Mouse (Mus musculus) hindbrain, embryonic 13.5 days (tissue): ENCODE results near the gene Dctn3. TPM values are rescaled to one million over a fixed set of nuclear protein-coding genes. Genes with fewer than 3 reads are reported as not detected.
A peak's percentile ranks its signal among the peaks of the same experiment; 100 is the strongest.
"Not testable (repeated sequence)": the region's sequence is repeated elsewhere in the genome, so short reads cannot be mapped to it uniquely, and the experiment has no call there.

Experiments used
- ATAC-seq: fragments of 200-750 bp; cut with Nextera tagmentation; 2 replicates; pipeline ENCODE4 v1.8.0; 2017; ENCODE audit warnings: moderate TSS enrichment; ENCODE audit not compliant: low FRiP score
- H3K27ac ChIP-seq: fragments of 300-500 bp; sonication (generic); 2 replicates; pipeline ENCODE4 v1.5.1; 2015; ENCODE audit warnings: inconsistent platforms, mild to moderate bottlenecking, moderate library complexity
- H3K27me3 ChIP-seq: fragments of 300-500 bp; sonication (generic); 2 replicates; pipeline ENCODE4 v1.6.1; 2015; ENCODE audit warnings: mild to moderate bottlenecking, inconsistent platforms
- H3K36me3 ChIP-seq: fragments of 300-500 bp; sonication (generic); 2 replicates; pipeline ENCODE4 v1.6.1; 2015; ENCODE audit warnings: mild to moderate bottlenecking, inconsistent platforms
- H3K4me1 ChIP-seq: fragments of 300-500 bp; sonication (generic); replicated peaks from 2 replicates; pipeline ENCODE4 v1.6.1; 2015; ENCODE audit warnings: inconsistent platforms
- H3K4me2 ChIP-seq: fragments of 300-500 bp; sonication (generic); 2 replicates; pipeline ENCODE4 v1.6.1; 2015; ENCODE audit warnings: inconsistent platforms, mild to moderate bottlenecking, moderate library complexity
- H3K4me3 ChIP-seq: fragments of 300-500 bp; sonication (generic); 2 replicates; pipeline ENCODE4 v1.5.1; 2015; ENCODE audit warnings: mild to moderate bottlenecking, inconsistent platforms
- H3K9ac ChIP-seq: fragments of 300-500 bp; sonication (generic); 2 replicates; pipeline ENCODE4 v1.6.1; 2015; ENCODE audit warnings: mild to moderate bottlenecking, inconsistent platforms
- H3K9me3 ChIP-seq: fragments of 300-500 bp; sonication (generic); 2 replicates; pipeline ENCODE4 v1.6.1; 2016; ENCODE audit warnings: inconsistent platforms
- WGBS: fragments of 180-500 bp; shearing (Covaris S2); methylation state at CpG from one replicate; pipeline ENCODE4 v1.1.7; 2015; 5-methylcytosine and 5-hydroxymethylcytosine counted together
- polyA plus RNA-seq: library from polyadenylated mRNA; unstranded; fragments of >200 nt; fragmentation: Nextera tagmentation; extraction: Ambion mirVana; gene quantifications from 2 replicates; pipeline ENCODE4 v1.2.1, GENCODE M21; 2015

The Dctn3 gene
- polyA plus RNA-seq, 1 experiment from 2014 or later: 303 TPM

GRCm38 (mm10) chr4:41693511-41693910, 29.5 kb downstream of the Dctn3 start:
- Histone ChIP-seq H3K4me3 (peak overlapping the region; percentile 22), H3K4me2 (peak overlapping the region; percentile 46), H3K4me1 (peaks cover 14% of the 10 kb centered on the region)
- not testable (repeated sequence) for H3K36me3 ChIP-seq, H3K9ac ChIP-seq, H3K9me3 ChIP-seq, H3K27ac ChIP-seq, ATAC-seq, H3K27me3 ChIP-seq
- WGBS: 8% methylated on average over 4 of the region's 4 CpGs

DNA sequence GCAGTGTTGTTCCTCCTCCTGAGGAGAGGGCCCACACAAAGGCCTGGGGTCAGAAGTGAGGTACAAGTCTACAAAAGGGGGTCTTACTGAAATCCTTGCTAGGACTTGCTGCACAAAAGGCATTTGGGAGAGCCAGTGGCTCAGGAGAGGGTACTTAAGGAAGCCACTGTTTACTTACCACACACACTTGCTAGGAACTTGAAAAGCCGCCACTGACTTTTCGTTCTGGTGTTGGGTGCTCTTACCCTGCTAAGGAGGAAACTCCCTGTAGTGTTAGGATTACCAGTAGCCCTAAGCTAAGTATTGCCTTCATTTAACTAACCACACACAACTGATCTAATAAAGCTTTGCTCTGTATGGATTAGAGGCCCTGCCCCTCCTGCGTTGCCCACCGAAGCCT, 33.0 kb downstream of the Dctn3 start:
- WGBS: no CpG with 5 or more reads among the region's 4 CpGs

DNA sequence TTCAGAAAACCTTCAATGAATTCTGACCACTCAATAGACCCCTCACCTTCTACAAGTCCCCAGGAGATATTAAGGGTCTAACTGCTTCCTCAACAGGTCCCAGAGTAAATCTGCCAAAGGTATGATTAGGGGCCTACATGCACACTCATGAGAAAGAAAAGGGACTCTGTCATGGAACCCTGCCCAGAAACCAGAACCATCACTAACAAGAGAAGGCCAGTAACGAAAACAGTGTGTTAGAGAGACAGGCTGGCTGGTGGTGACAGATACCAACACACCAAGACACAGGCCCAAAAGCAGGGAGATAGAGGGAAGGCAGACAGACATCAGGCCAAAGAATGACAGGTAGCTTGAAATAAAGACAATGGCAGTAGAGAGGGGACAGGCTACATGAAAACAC, 34.4 kb downstream of the Dctn3 start:
- Histone ChIP-seq H3K27ac (peak overlapping the region; percentile 64), H3K4me1 (peaks cover 25% of the 10 kb centered on the region)
- not testable (repeated sequence) for H3K4me3 ChIP-seq, ATAC-seq, H3K9me3 ChIP-seq, H3K36me3 ChIP-seq, H3K27me3 ChIP-seq, H3K9ac ChIP-seq, H3K4me2 ChIP-seq
- WGBS: 41% methylated on average over 1 of the region's 1 CpGs

More for the DNA sequence above, 33.0 kb downstream of the Dctn3 start:
- not testable (repeated sequence) for H3K27me3 ChIP-seq, H3K27ac ChIP-seq, H3K9ac ChIP-seq, H3K4me2 ChIP-seq, ATAC-seq, H3K4me3 ChIP-seq, H3K36me3 ChIP-seq, H3K9me3 ChIP-seq
- H3K4me1 ChIP-seq: peaks cover 19% of the 10 kb centered on the region

DNA sequence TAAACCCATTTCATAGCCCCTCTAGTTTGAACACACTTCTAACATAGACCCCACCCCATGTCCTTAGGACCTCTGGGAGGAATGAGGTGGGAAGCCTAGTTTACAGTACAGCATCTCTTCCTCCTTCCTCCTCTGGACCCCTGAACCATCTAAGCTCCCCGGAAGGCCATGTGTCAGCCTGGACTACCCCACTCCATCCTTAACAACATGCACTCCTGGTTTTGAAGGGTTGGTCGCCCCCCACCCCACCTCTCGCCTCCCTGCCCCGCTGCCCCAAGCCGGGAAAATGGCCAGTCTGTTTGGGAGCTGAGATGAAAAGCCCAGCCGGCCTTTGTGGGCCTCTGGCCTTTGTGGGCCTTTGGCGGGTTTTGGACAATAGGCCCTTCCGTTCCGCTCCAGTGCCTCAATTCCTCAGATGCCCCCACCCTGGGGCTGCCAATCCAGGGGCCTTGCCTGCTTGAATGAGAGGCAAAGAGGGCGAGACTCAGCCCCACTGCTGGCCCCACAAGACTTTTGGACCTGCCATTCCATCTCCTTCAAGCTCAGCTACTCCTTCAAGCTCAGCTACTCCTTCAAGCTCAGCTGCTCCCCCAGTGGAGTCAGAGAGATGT, 37.0 kb downstream of the Dctn3 start:
- peak overlapping the region; percentile 58 for H3K27ac ChIP-seq
- ATAC-seq: not testable (repeated sequence)

GRCm38 (mm10) chr4:41684931-41685453, 38.0 kb downstream of the Dctn3 start:
- Histone ChIP-seq H3K27ac (peak overlapping the region; percentile 81), H3K4me2 (peak overlapping the region; percentile 25), H3K4me1 (peaks cover 47% of the 10 kb centered on the region)
- ATAC-seq: 0 out of 2 replicates have a peak, but pooled peaks have one; percentile 4
- H3K9ac ChIP-seq, H3K9me3 ChIP-seq, H3K27me3 ChIP-seq, H3K36me3 ChIP-seq, H3K4me3 ChIP-seq: not testable (repeated sequence)
- 2% methylated on average over 12 of the region's 14 CpGs for WGBS

More for the DNA sequence above, 37.0 kb downstream of the Dctn3 start:
- 9% methylated on average over 9 of the region's 10 CpGs for WGBS
- H3K27me3 ChIP-seq, H3K36me3 ChIP-seq, H3K4me2 ChIP-seq, H3K9ac ChIP-seq, H3K4me3 ChIP-seq, H3K9me3 ChIP-seq: not testable (repeated sequence)
- peaks cover 38% of the 10 kb centered on the region for H3K4me1 ChIP-seq

DNA sequence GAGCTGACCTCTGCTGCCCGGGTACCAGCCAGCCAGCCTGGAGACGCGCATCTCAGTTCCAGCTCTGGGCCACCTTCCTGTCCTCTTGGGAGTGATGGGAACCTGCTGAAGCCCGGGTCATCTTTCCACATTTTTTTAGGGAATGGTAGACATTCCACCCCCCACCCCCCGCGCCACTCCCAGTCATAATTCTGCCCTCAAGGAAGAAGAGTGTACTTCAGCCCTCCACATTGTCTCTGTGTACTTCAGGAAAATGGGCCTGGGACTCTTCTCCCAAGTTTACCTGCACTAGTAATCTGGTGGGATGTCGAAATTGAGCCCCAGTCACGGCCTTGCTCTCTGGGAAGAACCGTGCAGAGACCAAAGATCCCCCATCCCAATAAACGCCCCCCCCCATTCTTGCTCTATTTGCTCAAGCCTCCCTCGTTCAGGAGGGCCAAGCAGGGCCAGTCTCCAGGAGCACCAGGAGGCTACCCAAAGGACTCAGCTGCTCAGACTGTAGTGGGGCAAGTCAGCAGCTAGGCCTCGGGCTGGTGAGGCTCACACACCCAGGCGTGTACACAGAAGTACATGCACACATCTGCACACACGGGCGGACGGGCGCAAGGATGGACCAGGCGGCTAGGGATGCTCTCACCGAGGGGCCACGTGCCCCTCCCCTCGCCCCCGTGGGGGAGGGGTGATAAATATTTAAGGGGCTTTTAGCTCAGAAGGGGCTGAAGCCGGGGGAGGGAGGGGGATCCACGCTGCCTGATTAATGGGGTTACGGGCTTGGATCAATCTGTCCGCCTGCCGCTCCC, 38.6 kb downstream of the Dctn3 start:
- H3K9me3 ChIP-seq, H3K36me3 ChIP-seq, H3K4me3 ChIP-seq, H3K9ac ChIP-seq, H3K27me3 ChIP-seq: not testable (repeated sequence)
- ATAC-seq: peak; percentile 29
- WGBS: 1% methylated on average over 23 of the region's 27 CpGs
- Histone ChIP-seq H3K27ac (peak overlapping the region; percentile 81), H3K4me1 (peaks cover 53% of the 10 kb centered on the region), H3K4me2 (peak overlapping the region; percentile 40)

GRCm38 (mm10) chr4:41683303-41683702, 39.7 kb downstream of the Dctn3 start:
- ATAC-seq: not testable (repeated sequence)

DNA sequence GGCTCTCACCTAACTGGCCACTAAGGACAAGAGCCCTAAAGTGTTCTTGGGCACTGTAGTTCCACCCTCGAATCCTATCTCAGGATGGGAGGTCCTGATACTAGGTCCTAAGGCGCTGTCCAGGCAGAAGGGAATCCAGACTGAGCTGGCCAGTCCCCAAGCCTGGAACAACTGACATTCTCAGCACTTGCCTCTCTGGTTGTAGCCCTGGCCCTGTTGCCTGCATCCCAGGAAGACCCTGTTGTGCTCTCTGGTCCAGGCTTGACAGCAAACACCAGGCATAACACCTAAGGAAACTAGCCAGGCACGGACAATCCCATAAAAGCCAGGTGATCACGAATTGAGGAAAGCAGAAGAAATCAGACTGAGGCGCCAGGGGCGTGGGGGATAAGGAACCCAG, 40.2 kb downstream of the Dctn3 start:
- WGBS: 25% methylated on average over 6 of the region's 6 CpGs
- peak overlapping the region; percentile 32 for H3K4me2 ChIP-seq
- no peaks in the 10 kb centered on the region for H3K36me3 ChIP-seq
- H3K4me1 ChIP-seq: peaks cover 59% of the 10 kb centered on the region
- H3K27me3 ChIP-seq: no peaks in the 10 kb centered on the region
- H3K27ac ChIP-seq: peak overlapping the region; percentile 80
- H3K9me3 ChIP-seq: no peaks in the 10 kb centered on the region
- H3K9ac ChIP-seq: peak overlapping the region; percentile 57
- no peak overlapping the region for H3K4me3 ChIP-seq
- ATAC-seq: no peak

More at GRCm38 (mm10) chr4:41683303-41683702, 39.7 kb downstream of the Dctn3 start:
- Histone ChIP-seq H3K4me2 (peak overlapping the region; percentile 42), H3K27ac (peak overlapping the region; percentile 64), H3K4me3 (peak overlapping the region; percentile 22; the same call in 1 of the 2 replicates), H3K9ac (0 out of 2 replicates have a peak overlapping the region, but pooled peaks have one; percentile 49), H3K4me1 (peaks cover 54% of the 10 kb centered on the region)
- H3K9me3 ChIP-seq, H3K27me3 ChIP-seq, H3K36me3 ChIP-seq: not testable (repeated sequence)
- 0% methylated on average over 4 of the region's 27 CpGs for WGBS

DNA sequence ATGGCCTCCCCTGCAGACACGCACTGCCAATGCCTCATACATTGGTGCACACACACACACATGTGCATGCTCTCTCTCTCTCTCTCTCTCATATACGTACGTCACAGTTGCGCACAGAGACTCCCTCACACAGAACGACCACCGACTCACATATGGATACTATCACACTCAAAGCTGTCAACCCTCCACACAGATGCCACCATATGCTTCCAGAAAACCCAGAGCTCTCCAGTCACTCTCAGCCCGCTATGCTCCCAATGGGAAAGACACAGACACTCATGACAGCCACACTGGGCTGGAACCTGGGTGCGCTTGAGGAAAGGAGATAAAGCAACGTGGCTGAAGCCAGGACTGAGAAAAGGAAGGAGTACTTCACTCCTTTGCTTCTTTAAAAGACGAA, 41.0 kb downstream of the Dctn3 start:
- H3K9me3 ChIP-seq: no peaks in the 10 kb centered on the region
- no peak for ATAC-seq
- 66% methylated on average over 10 of the region's 10 CpGs for WGBS
- H3K9ac ChIP-seq: 0 out of 2 replicates have a peak overlapping the region, but pooled peaks have one; percentile 57
- H3K4me2 ChIP-seq: peak overlapping the region; percentile 32; the same call in 1 of the 2 replicates
- peaks cover 64% of the 10 kb centered on the region for H3K4me1 ChIP-seq
- no peak overlapping the region for H3K4me3 ChIP-seq
- no peaks in the 10 kb centered on the region for H3K36me3 ChIP-seq
- H3K27ac ChIP-seq: peak overlapping the region; percentile 80
- no peaks in the 10 kb centered on the region for H3K27me3 ChIP-seq

- Histone ChIP-seq H3K27me3 (no peaks in the 10 kb centered on the region), H3K9ac (peak overlapping the region; percentile 39; the same call in 1 of the 2 replicates), H3K4me3 (no peak overlapping the region), H3K9me3 (no peaks in the 10 kb centered on the region), H3K36me3 (no peaks in the 10 kb centered on the region), H3K4me1 (peaks cover 72% of the 10 kb centered on the region), H3K27ac (no peak overlapping the region), H3K4me2 (no peak overlapping the region)
- no peak for ATAC-seq
- WGBS: 67% methylated on average over 4 of the region's 4 CpGs
These were observed 41.8 kb downstream of the Dctn3 start for GRCm38 (mm10) chr4:41681176-41681575.

DNA sequence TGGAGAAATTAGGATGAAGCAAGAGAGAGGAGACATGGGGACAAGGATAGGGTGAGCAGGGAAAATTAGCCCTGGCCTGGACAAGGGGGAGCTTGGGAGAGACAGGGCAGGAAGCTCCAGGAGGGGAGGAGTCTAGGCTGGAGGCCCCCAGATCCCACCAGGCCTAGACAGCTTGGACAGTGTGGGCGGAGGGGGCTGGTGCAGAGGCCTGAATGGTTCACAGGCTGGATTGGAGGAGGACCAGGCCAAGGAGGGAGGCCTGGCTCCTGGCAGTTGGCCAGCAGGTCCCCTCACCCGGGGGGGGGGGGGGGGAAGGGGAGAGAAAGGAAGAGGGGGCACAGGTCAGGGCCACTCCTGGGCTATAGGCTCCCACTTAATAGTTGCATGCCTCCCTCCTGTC, 43.7 kb downstream of the Dctn3 start:
- Histone ChIP-seq H3K27me3 (no peaks in the 10 kb centered on the region), H3K9ac (peak overlapping the region; percentile 56; the same call in 1 of the 2 replicates), H3K36me3 (no peaks in the 10 kb centered on the region), H3K4me3 (no peak overlapping the region), H3K9me3 (no peaks in the 10 kb centered on the region), H3K27ac (peak overlapping the region; percentile 69), H3K4me1 (peaks cover 86% of the 10 kb centered on the region), H3K4me2 (no peak overlapping the region)
- no peak for ATAC-seq
- WGBS: 33% methylated on average over 1 of the region's 2 CpGs

DNA sequence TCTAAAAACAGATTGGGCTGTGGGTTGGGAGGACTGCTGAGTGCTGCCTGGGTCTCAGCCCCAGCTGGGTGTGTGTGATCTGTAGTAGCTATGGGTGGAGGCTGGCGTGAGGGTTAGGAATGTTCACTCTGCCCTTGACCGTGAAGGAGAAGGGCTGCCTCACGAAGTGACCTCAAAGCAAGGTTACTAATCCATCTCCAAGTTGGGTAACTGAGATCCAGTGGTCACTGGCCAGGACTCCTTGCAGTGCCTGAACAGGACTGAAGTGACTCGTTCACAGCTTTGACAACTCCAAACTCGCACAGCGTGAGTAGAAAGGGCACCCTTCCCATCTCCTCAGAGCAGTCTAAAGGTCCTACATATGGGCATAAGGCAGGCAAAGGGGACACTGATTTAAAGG, 44.1 kb downstream of the Dctn3 start:
- Histone ChIP-seq H3K4me3 (no peak overlapping the region), H3K27ac (peak overlapping the region; percentile 69; the same call in 1 of the 2 replicates), H3K36me3 (no peaks in the 10 kb centered on the region), H3K4me1 (peaks cover 86% of the 10 kb centered on the region), H3K9me3 (no peaks in the 10 kb centered on the region), H3K27me3 (no peaks in the 10 kb centered on the region), H3K9ac (no peak overlapping the region), H3K4me2 (no peak overlapping the region)
- WGBS: 79% methylated on average over 6 of the region's 6 CpGs
- ATAC-seq: no peak
